Mouse (Mus musculus) hindbrain, embryonic 13.5 days (tissue): ENCODE data around the gene Ywhaq. TPM values are rescaled to one million over a fixed set of nuclear protein-coding genes. Genes with fewer than 3 reads are reported as not detected.

Source experiments
- ATAC-seq: fragments of 200-750 bp; cut with Nextera tagmentation; 2 replicates; pipeline ENCODE4 v1.8.0; 2017; ENCODE audit warnings: moderate TSS enrichment; ENCODE audit not compliant: low FRiP score
- H3K27ac ChIP-seq: fragments of 300-500 bp; sonication (generic); 2 replicates; pipeline ENCODE4 v1.5.1; 2015; ENCODE audit warnings: inconsistent platforms, mild to moderate bottlenecking, moderate library complexity
- H3K27me3 ChIP-seq: fragments of 300-500 bp; sonication (generic); 2 replicates; pipeline ENCODE4 v1.6.1; 2015; ENCODE audit warnings: mild to moderate bottlenecking, inconsistent platforms
- H3K36me3 ChIP-seq: fragments of 300-500 bp; sonication (generic); 2 replicates; pipeline ENCODE4 v1.6.1; 2015; ENCODE audit warnings: mild to moderate bottlenecking, inconsistent platforms
- H3K4me1 ChIP-seq: fragments of 300-500 bp; sonication (generic); replicated peaks from 2 replicates; pipeline ENCODE4 v1.6.1; 2015; ENCODE audit warnings: inconsistent platforms
- H3K4me2 ChIP-seq: fragments of 300-500 bp; sonication (generic); 2 replicates; pipeline ENCODE4 v1.6.1; 2015; ENCODE audit warnings: inconsistent platforms, mild to moderate bottlenecking, moderate library complexity
- H3K4me3 ChIP-seq: fragments of 300-500 bp; sonication (generic); 2 replicates; pipeline ENCODE4 v1.5.1; 2015; ENCODE audit warnings: mild to moderate bottlenecking, inconsistent platforms
- H3K9ac ChIP-seq: fragments of 300-500 bp; sonication (generic); 2 replicates; pipeline ENCODE4 v1.6.1; 2015; ENCODE audit warnings: mild to moderate bottlenecking, inconsistent platforms
- H3K9me3 ChIP-seq: fragments of 300-500 bp; sonication (generic); 2 replicates; pipeline ENCODE4 v1.6.1; 2016; ENCODE audit warnings: inconsistent platforms
- WGBS: fragments of 180-500 bp; shearing (Covaris S2); methylation state at CpG from one replicate; pipeline ENCODE4 v1.1.7; 2015; 5-methylcytosine and 5-hydroxymethylcytosine counted together
- polyA plus RNA-seq: library from polyadenylated mRNA; unstranded; fragments of >200 nt; fragmentation: Nextera tagmentation; extraction: Ambion mirVana; gene quantifications from 2 replicates; pipeline ENCODE4 v1.2.1, GENCODE M21; 2015

Gene Ywhaq
- polyA plus RNA-seq, 1 experiment from 2014 or later: 1,161 TPM

GRCm38 (mm10) chr12:21362686-21363085, 54.8 kb downstream of the Ywhaq start:
- Histone ChIP-seq H3K27me3 (no peaks in the 10 kb centered on the region), H3K9me3 (no peaks in the 10 kb centered on the region), H3K27ac (no peak overlapping the region), H3K4me1 (no peaks in the 10 kb centered on the region), H3K36me3 (peaks cover 5% of the 10 kb centered on the region; the same call in 1 of the 2 replicates), H3K4me2 (no peak overlapping the region), H3K4me3 (no peak overlapping the region), H3K9ac (no peak overlapping the region)
- ATAC-seq: no peak
- WGBS: 83% methylated on average over 2 of the region's 2 CpGs

- no peak for ATAC-seq
- H3K4me3 ChIP-seq: no peak overlapping the region
Measured at GRCm38 (mm10) chr12:21353681-21354080, 63.8 kb downstream of the Ywhaq start.

DNA sequence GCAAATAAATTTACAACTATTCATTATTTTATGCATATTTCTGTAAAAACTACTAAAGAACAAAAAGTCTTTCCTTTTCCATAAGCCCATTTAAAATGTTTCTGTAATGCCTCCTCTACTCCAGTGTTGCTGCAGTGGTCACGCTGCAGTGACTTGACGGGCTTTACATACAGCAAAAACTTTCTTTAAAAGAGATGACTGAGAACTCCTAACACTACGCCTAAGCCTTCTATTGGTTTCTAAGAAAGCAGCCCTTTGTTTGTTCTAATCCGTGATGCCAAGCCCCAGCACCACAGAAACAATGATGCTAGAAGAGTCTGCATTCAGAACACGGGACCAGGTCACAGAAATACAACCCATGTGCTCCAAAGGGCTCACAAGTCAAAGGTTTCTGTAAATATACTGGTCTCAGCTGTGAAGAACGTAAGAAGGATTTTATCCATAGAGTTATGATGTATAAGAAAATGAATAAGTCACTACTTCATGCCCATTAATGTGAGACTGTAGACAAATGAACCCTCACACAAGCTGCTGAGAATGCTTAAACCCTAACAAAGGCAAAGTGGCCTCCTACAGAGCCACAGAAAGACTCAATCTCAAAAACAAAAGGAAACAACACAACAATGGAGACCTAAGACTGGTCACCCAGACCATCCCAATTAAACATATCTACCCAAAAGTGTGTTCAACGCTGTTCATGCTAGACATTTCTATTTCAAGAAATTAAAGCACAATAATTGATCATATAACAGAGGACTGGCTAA, 67.1 kb downstream of the Ywhaq start:
- no peak for ATAC-seq
- Histone ChIP-seq H3K27me3 (no peaks in the 10 kb centered on the region), H3K4me3 (no peak overlapping the region), H3K4me1 (no peaks in the 10 kb centered on the region), H3K27ac (no peak overlapping the region), H3K9ac (no peak overlapping the region), H3K4me2 (no peak overlapping the region), H3K36me3 (peaks cover 52% of the 10 kb centered on the region), H3K9me3 (no peaks in the 10 kb centered on the region)
- WGBS: 27% methylated on average over 7 of the region's 7 CpGs

More at GRCm38 (mm10) chr12:21353681-21354080, 63.8 kb downstream of the Ywhaq start:
- Histone ChIP-seq H3K27me3 (no peaks in the 10 kb centered on the region), H3K36me3 (peaks cover 48% of the 10 kb centered on the region), H3K4me1 (no peaks in the 10 kb centered on the region), H3K9ac (no peak overlapping the region), H3K4me2 (no peak overlapping the region), H3K9me3 (no peaks in the 10 kb centered on the region), H3K27ac (no peak overlapping the region)
- WGBS: 99% methylated on average over 8 of the region's 8 CpGs

DNA sequence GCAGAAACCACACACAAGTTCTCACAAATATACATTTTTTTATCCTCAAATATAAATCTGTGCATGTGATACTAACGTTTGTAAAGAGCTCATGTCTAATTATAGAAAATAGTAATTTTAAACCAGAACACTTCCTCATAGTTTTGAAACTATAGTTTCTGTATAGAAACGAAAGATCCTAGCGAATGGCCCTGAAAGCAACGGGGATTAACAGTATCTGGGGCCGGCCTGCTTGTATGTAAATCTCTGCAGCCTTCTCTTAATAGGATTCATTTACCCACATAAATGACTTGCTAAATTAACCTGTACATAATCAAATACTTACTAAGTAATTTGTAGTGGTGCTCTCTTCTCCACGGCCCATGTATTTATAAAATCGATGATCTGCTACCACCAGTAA, 70.5 kb downstream of the Ywhaq start:
- H3K4me1 ChIP-seq: no peaks in the 10 kb centered on the region

GRCm38 (mm10) chr12:21340674-21341073, 76.8 kb downstream of the Ywhaq start:
- no peaks in the 10 kb centered on the region for H3K9me3 ChIP-seq
- H3K36me3 ChIP-seq: peaks cover 48% of the 10 kb centered on the region
- H3K4me1 ChIP-seq: no peaks in the 10 kb centered on the region
- 96% methylated on average over 5 of the region's 5 CpGs for WGBS
- H3K4me2 ChIP-seq: no peak overlapping the region
- no peak for ATAC-seq
- H3K4me3 ChIP-seq: no peak overlapping the region
- H3K27ac ChIP-seq: no peak overlapping the region
- no peaks in the 10 kb centered on the region for H3K27me3 ChIP-seq
- H3K9ac ChIP-seq: no peak overlapping the region

More for the DNA sequence above, 70.5 kb downstream of the Ywhaq start:
- no peaks in the 10 kb centered on the region for H3K27me3 ChIP-seq
- ATAC-seq: no peak
- no peak overlapping the region for H3K9ac ChIP-seq
- no peak overlapping the region for H3K27ac ChIP-seq
- H3K4me2 ChIP-seq: no peak overlapping the region
- H3K4me3 ChIP-seq: no peak overlapping the region
- H3K9me3 ChIP-seq: no peaks in the 10 kb centered on the region
- H3K36me3 ChIP-seq: peaks cover 30% of the 10 kb centered on the region
- WGBS: 92% methylated on average over 7 of the region's 7 CpGs

Other genes starting within 250 kb of the Ywhaq start
- 97.7 and 98.1 TPM in 2 replicates for gene Cpsf3, start 132.2 kb downstream of the Ywhaq start, polyA plus RNA-seq
- 38.4 TPM in 2 replicates for gene Itgb1bp1, start 131.4 kb downstream of the Ywhaq start, polyA plus RNA-seq
- gene Iah1, start 101.2 kb downstream of the Ywhaq start, polyA plus RNA-seq: 37.9 and 39.3 TPM in 2 replicates
- 21.5 and 22.8 TPM in 2 replicates for gene Adam17, start 44.0 kb downstream of the Ywhaq start, polyA plus RNA-seq